In genomic region chr12:111376053-111376452, GRCm38 (mm10) we compare ENCODE assay signal across 9 mouse cellular contexts. TPM values are rescaled to one million over a fixed set of nuclear protein-coding genes. Genes with fewer than 3 reads are reported as not detected.
A peak's percentile ranks its signal among the peaks of the same experiment; 100 is the strongest.
DNase-seq lines count a peak whose midpoint lies in the region; ATAC-seq lines count a peak whose summit lies in the region.
"Had no signal": no experiment of that assay in that cellular context is flagged by ENCODE, and none has a peak within 500 bp of the region (broad histone marks: within the 10 kb centered on the region; RNA-seq: fewer than 3 reads in every experiment).

No protein-coding gene starts in this region.

- peak overlapping the region; percentile 91 for H3K9ac ChIP-seq in kidney, embryonic 15.5 days
- H3K9ac ChIP-seq in embryonic facial prominence, embryonic 11.5 days (replicated peaks; ENCODE audit: low read length): peak overlapping the region; percentile 50
- H3K9ac ChIP-seq in intestine, embryonic 15.5 days: peak overlapping the region; percentile 97; the same call in 1 of the 2 replicates
- H3K9ac ChIP-seq in neural tube, embryonic 12.5 days: peak overlapping the region; percentile 91

- H3K27me3 ChIP-seq in kidney, embryonic 15.5 days: no peaks in the 10 kb centered on the region
- no peaks in the 10 kb centered on the region for H3K27me3 ChIP-seq in embryonic facial prominence, embryonic 11.5 days (ENCODE audit: control insufficient read depth, insufficient read depth, low read length)
- H3K27me3 ChIP-seq in intestine, embryonic 15.5 days (replicated peaks): no peaks in the 10 kb centered on the region
- no peaks in the 10 kb centered on the region for H3K27me3 ChIP-seq in neural tube, embryonic 12.5 days (replicated peaks)

- WGBS in kidney, embryonic 15.5 days: 7% methylated on average over 6 of the region's 6 CpGs
- 39% methylated on average over 6 of the region's 6 CpGs for WGBS in embryonic facial prominence, embryonic 11.5 days
- 13% methylated on average over 6 of the region's 6 CpGs for WGBS in intestine, embryonic 15.5 days
- WGBS in neural tube, embryonic 12.5 days: 40% methylated on average over 6 of the region's 6 CpGs

- peak overlapping the region; percentile 97 for H3K27ac ChIP-seq in kidney, embryonic 15.5 days
- H3K27ac ChIP-seq in embryonic facial prominence, embryonic 11.5 days (replicated peaks; ENCODE audit: low read depth, low read length): no peak overlapping the region
- peak overlapping the region; percentile 37 for H3K27ac ChIP-seq in intestine, embryonic 15.5 days
- H3K27ac ChIP-seq in neural tube, embryonic 12.5 days: no peak overlapping the region

- no peak for ATAC-seq in kidney, embryonic 15.5 days (replicated peaks; ENCODE audit: low FRiP score)
- no peak for ATAC-seq in embryonic facial prominence, embryonic 11.5 days (replicated peaks; ENCODE audit: insufficient number of reproducible peaks, low FRiP score, low TSS enrichment, low read depth)
- no peak for ATAC-seq in intestine, embryonic 15.5 days
- ATAC-seq in neural tube, embryonic 12.5 days (ENCODE audit: low FRiP score, low read depth): no peak

- H3K9me3 ChIP-seq in kidney, embryonic 15.5 days (replicated peaks): no peaks in the 10 kb centered on the region
- H3K9me3 ChIP-seq in embryonic facial prominence, embryonic 11.5 days (replicated peaks; ENCODE audit: control insufficient read depth, low read length): no peaks in the 10 kb centered on the region
- H3K9me3 ChIP-seq in intestine, embryonic 15.5 days: no peaks in the 10 kb centered on the region
- no peaks in the 10 kb centered on the region for H3K9me3 ChIP-seq in neural tube, embryonic 12.5 days

- no peaks in the 10 kb centered on the region for H3K36me3 ChIP-seq in kidney, embryonic 15.5 days
- no peaks in the 10 kb centered on the region for H3K36me3 ChIP-seq in embryonic facial prominence, embryonic 11.5 days (replicated peaks; ENCODE audit: control insufficient read depth, insufficient read depth, low read depth, low read length)
- H3K36me3 ChIP-seq in intestine, embryonic 15.5 days: no peaks in the 10 kb centered on the region
- H3K36me3 ChIP-seq in neural tube, embryonic 12.5 days: no peaks in the 10 kb centered on the region

- peak overlapping the region; percentile 98 for H3K4me3 ChIP-seq in kidney, embryonic 15.5 days (replicated peaks)
- H3K4me3 ChIP-seq in embryonic facial prominence, embryonic 11.5 days (ENCODE audit: low read depth, low read length): peak overlapping the region; percentile 88
- H3K4me3 ChIP-seq in intestine, embryonic 15.5 days (replicated peaks): peak overlapping the region; percentile 97
- H3K4me3 ChIP-seq in neural tube, embryonic 12.5 days: peak overlapping the region; percentile 97

- DNase-seq in kidney, postnatal 10 days: no peak
- DNase-seq in embryonic facial prominence, embryonic 11.5 days (ENCODE audit: low spot score): no peak
- no peak for DNase-seq in right cerebral cortex, postnatal 25 days
- no peak for DNase-seq in urinary bladder, postnatal 10 days (ENCODE audit: low spot score)
- no peak for DNase-seq in gastrocnemius, adult 18-20 months (ENCODE audit: low spot score)

- peaks cover 40% of the 10 kb centered on the region for H3K4me1 ChIP-seq in kidney, embryonic 15.5 days
- 0 out of 2 replicates have a peak, but pooled peaks cover 2% of the 10 kb centered on the region for H3K4me1 ChIP-seq in embryonic facial prominence, embryonic 11.5 days (ENCODE audit: control insufficient read depth, insufficient read depth, low read length)
- peaks cover 25% of the 10 kb centered on the region for H3K4me1 ChIP-seq in intestine, embryonic 15.5 days (replicated peaks)
- peaks cover 24% of the 10 kb centered on the region for H3K4me1 ChIP-seq in neural tube, embryonic 12.5 days

- H3K4me2 ChIP-seq in kidney, embryonic 15.5 days: peak overlapping the region; percentile 74
- H3K4me2 ChIP-seq in embryonic facial prominence, embryonic 11.5 days (ENCODE audit: low read depth, low read length): peak overlapping the region; percentile 92
- peak overlapping the region; percentile 76 for H3K4me2 ChIP-seq in intestine, embryonic 15.5 days (replicated peaks)
- peak overlapping the region; percentile 98 for H3K4me2 ChIP-seq in neural tube, embryonic 12.5 days (replicated peaks)

RNA-seq across cellular contexts. Expression of gene Cdc42bpb, which starts 1.5 kb away (rescaled TPM):
- polyA plus RNA-seq in kidney, embryonic 15.5 days (2015; fragmentation: Nextera tagmentation; extraction: Ambion mirVana): 31.9 and 40.0 TPM in 2 replicates
- 19.9 and 24.5 TPM in 2 replicates for polyA plus RNA-seq in embryonic facial prominence, embryonic 11.5 days (2014; fragmentation: Nextera tagmentation; extraction: Ambion mirVana)
- polyA plus RNA-seq in intestine, embryonic 15.5 days (2015; fragmentation: Nextera tagmentation; extraction: Ambion mirVana): 31.8 and 33.9 TPM in 2 replicates
- polyA plus RNA-seq in neural tube, embryonic 12.5 days (2016; fragmentation: Nextera tagmentation; extraction: Ambion mirVana): 41.7 and 44.9 TPM in 2 replicates
- 10 to 100 TPM; 17.3 to 21.2 TPM for total RNA-seq in gastrocnemius, adult 18-20 months (2021)

RNA-seq across cellular contexts. Expression of gene Lbhd2, which starts 30.6 kb away (rescaled TPM):
- polyA plus RNA-seq in kidney, embryonic 15.5 days (2015; fragmentation: Nextera tagmentation; extraction: Ambion mirVana): 5.5 and 7.0 TPM in 2 replicates
- 0.45 TPM in 1 of 2 replicates, not detected in the other for polyA plus RNA-seq in embryonic facial prominence, embryonic 11.5 days (2014; fragmentation: Nextera tagmentation; extraction: Ambion mirVana)
- polyA plus RNA-seq in intestine, embryonic 15.5 days (2015; fragmentation: Nextera tagmentation; extraction: Ambion mirVana): 1.6 and 2.0 TPM in 2 replicates
- polyA plus RNA-seq in neural tube, embryonic 12.5 days (2016; fragmentation: Nextera tagmentation; extraction: Ambion mirVana): 0.42 and 0.51 TPM in 2 replicates
- not detected for total RNA-seq in gastrocnemius, adult 18-20 months (2021)
- polyA plus RNA-seq: gonadal fat pad, adult 2 months had no signal

RNA-seq across cellular contexts. Expression of gene Exoc3l4, which starts 40.8 kb away (rescaled TPM):
- polyA plus RNA-seq in kidney, embryonic 15.5 days (2015; fragmentation: Nextera tagmentation; extraction: Ambion mirVana): 16.8 and 17.8 TPM in 2 replicates
- polyA plus RNA-seq in embryonic facial prominence, embryonic 11.5 days (2014; fragmentation: Nextera tagmentation; extraction: Ambion mirVana): 6.3 and 7.3 TPM in 2 replicates
- polyA plus RNA-seq in intestine, embryonic 15.5 days (2015; fragmentation: Nextera tagmentation; extraction: Ambion mirVana): 11.1 and 11.5 TPM in 2 replicates
- 3.0 and 3.3 TPM in 2 replicates for polyA plus RNA-seq in neural tube, embryonic 12.5 days (2016; fragmentation: Nextera tagmentation; extraction: Ambion mirVana)
- total RNA-seq in gastrocnemius, adult 18-20 months (2021): 1 to 10 TPM; 2.0 to 3.4 TPM

Comparison
In these comparisons a context has a peak if more than half of its experiments do, and no peak if none do; other contexts are left out.
1. H3K27ac ChIP-seq: peak in kidney, embryonic 15.5 days (single experiment) and intestine, embryonic 15.5 days (single experiment); none in embryonic facial prominence, embryonic 11.5 days (single experiment) and neural tube, embryonic 12.5 days (single experiment).
2. Peak in every context shown above with its lines, with median percentiles within 50 percentile points of each other: H3K4me2 ChIP-seq, H3K4me3 ChIP-seq and H3K9ac ChIP-seq.